Mouse (Mus musculus) large intestine, adult 2 months (tissue): ENCODE measurements around the gene Klhl4. TPM values are rescaled to one million over a fixed set of nuclear protein-coding genes. Genes with fewer than 3 reads are reported as not detected.

Source experiments
- DNase-seq: peaks from one replicate; pipeline ENCODE4 v3.0.0-alpha.2; 2012; ENCODE audit warnings: low read depth, low spot score
- WGBS: fragments of 180-500 bp; shearing (Covaris S2); methylation state at CpG from one replicate; pipeline ENCODE4 v1.1.7; 2018; 5-methylcytosine and 5-hydroxymethylcytosine counted together
- polyA plus RNA-seq: library from polyadenylated mRNA; depleted of rRNA; stranded (reverse); fragments of >200 nt; gene quantifications from 2 replicates; pipeline ENCODE4 v1.2.3, GENCODE M21; 2012; rRNA removed

Gene Klhl4
- 0.21 and 0.26 TPM in 2 replicates for polyA plus RNA-seq

DNA sequence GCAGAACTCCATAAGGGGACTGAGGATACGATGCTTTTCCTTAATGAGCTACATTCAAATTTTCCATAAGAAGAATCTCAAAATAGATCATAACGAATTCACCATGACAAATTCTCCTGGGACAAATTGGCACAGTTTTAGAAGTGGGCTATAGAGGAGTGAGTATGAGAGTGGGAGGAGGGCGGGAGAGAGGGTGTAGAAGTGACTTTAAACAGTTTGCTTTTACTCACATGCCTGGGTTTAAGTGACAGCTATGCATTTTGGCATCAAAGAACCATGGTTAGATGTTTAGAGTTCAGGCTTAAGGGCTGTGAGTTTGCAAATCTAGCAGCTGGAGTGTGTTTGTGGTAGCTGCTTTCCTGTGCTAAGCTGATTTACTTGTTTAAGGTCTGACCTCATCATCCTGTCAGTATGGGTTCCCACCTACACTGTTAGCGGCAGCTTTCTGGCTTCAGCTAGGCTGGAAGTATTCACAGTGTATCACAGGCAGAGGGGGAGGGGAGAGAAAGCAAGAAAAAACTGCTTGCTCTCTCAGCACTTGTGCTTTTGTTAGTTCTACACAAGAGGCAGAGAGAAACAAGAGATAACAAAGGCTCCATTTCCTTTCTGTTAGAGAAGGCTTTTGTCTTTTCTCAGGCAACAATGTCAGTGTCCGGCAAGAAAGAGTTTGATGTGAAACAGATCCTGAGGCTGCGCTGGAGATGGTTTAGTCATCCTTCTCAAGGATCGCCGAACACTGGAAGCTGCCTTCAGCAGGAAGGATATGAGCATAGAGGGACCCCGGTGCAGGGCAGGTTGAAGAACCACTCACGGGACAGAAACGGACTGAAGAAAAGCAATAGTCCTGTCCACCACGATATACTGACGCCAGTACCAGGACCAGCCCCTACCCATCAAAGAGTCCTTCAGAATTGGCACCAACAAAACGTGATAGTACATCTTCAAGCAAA, at the start of gene Klhl4:
TSS of gene Klhl4 (plus strand) at position 552 of the 950 bp plus-strand sequence.
- no peak for DNase-seq
- 40% methylated on average over 14 of the region's 14 CpGs for WGBS

DNA sequence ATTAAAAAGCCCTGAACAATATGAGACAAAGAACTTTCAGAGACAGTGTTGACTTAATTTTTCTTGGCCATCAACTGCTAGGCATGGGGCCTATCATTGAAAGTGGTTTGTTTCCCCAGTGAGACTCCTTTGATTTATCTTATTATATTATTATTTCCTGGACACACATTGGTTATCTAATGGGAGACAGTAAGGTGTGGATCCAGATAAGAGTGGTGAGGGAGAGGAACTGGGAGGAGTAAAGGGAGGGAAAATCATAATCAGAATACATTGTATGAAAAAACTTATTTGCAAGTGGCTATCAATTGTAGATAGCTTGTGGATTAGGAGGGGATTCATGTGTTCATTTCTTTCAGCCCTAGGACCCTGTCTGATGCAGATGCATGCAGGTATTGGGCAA, 10.0 kb downstream of the Klhl4 start:
- DNase-seq: no peak

DNA sequence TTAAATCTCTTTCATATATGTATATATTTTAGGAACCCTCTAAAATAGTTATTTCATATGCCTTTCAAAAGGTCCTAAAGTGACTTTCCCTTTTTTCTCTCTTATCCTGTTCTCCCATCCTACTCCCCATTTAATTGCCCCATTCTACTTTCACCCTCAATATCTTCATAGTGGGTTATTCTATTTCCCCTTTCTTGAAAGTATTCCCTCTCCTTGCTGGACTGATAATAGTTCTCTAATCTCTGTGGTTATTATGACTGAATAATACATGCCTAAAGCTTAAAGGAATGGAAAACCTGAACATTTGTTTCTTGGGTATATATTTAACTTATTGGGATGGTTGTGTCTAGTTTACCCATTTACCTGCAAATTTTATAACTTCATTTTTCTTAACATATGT, 12.6 kb downstream of the Klhl4 start:
- DNase-seq: no peak

DNA sequence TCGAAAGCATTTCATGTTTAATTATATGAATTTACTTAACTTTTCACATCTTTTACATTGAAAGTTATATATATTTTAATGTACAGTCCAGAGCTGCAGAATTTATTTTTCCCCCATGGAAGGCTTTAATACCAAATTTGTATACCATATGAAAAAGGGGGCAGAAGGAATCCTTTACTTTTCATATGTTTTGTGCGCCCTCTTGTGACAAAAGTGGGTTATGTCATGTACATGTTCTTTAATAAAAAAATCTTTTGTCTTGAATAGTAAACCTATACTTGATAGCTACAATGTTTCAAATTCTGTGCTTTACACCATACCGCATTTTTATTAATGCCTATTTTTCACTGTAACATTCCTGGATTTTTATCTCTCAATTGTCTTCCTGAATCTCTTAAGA, 84.0 kb downstream of the Klhl4 start:
- no peak for DNase-seq
- WGBS: 37% methylated on average over 3 of the region's 3 CpGs

DNA sequence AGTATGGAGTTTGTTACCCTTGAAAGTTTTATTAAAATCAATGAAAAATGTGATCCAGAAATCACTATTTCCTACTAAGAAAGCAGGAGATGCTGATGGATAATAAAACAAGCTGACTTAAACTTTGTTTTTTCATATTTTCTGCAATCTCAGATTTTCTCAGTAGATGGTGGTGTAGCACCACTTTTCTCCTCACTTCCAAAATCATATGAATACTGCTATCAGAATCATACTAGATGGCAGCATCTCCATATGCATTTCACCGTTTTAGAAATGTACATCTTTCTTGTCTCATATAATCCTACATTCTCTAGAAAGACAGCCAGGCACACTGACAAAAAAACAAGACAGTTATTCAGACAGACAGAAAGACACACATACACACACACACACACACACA, 108.2 kb downstream of the Klhl4 start:
- no peak for DNase-seq
- 41% methylated on average over 1 of the region's 1 CpGs for WGBS
